Mouse (Mus musculus): ENCODE measurements around the gene Olfr836. TPM values are rescaled to one million over a fixed set of nuclear protein-coding genes. Genes with fewer than 3 reads are reported as not detected.
A peak's percentile ranks its signal among the peaks of the same experiment; 100 is the strongest.
"Not testable (repeated sequence)": the region's sequence is repeated elsewhere in the genome, so short reads cannot be mapped to it uniquely, and the experiment has no call there.

Gene Olfr836
- polyA plus RNA-seq (2015; fragmentation: Nextera tagmentation; extraction: Ambion mirVana) = not detected in 2 replicates

DNA sequence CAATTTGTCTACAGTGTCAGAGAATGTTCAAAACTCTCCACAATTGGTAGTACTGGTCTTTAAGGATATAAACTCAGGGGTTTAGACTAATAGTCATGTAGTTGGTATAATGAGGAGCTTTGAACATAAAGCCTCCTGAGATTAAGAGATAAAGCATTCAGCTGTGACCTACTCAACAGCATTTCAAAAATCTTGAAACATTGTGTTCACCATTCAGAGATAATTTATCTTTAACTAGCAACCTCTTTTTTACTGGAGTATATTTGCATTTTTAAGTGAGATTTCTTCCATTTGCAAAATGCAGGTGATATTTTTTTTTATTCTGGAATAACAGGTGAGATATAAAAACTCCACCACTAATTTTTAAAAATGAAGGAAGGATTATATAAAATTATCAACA lies at the start of gene Olfr836:
TSS of gene Olfr836 (plus strand) at position 301 of the 400 bp plus-strand sequence.
- no peak for ATAC-seq
- no peak for TF ChIP-seq CTCF (IDR thresholded peaks at IDR 0.05; ENCODE audit: low read depth)
- H3K4me2 ChIP-seq (replicated peaks; ENCODE audit: low read depth) = no peak within 1 kb of the TSS
- H3K4me1 ChIP-seq (replicated peaks; ENCODE audit: control insufficient read depth, insufficient read depth, low read length) = no peaks in the 10 kb centered on the region
- H3K9ac ChIP-seq (ENCODE audit: low read depth, low read length) = no peak within 1 kb of the TSS
- no peak within 1 kb of the TSS for H3K27ac ChIP-seq (ENCODE audit: low read depth, low read length)
- no peaks in the 10 kb centered on the region for H3K36me3 ChIP-seq (ENCODE audit: control insufficient read depth, insufficient read depth)
- H3K4me3 ChIP-seq (ENCODE audit: low read depth, low read length) = no peak within 1 kb of the TSS
- H3K27me3 ChIP-seq (replicated peaks; ENCODE audit: control insufficient read depth, insufficient read depth, low read length) = no peaks in the 10 kb centered on the region
- H3K9me3 ChIP-seq (ENCODE audit: control insufficient read depth) = no peaks in the 10 kb centered on the region

DNA sequence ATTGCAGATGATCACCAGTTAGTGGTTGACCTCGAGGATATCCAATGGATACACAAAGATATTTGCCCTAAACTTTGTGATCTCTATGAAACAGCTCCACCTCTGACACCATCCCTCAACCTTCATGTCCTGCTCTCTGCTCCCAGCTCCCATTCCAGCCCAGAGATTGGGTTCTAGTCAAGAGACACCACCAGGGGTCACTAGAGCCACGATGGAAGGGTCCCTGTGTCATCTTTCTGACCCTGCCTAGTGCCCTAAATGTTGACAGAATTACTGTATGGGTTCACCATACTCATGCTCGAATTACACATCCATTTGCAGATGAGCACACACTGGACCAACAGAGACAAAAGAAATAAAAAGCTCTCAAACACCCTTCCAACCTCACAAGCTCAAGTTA lies 35.2 kb upstream of the Olfr836 start:
- no peak for TF ChIP-seq CTCF (IDR thresholded peaks at IDR 0.05; ENCODE audit: low read depth)
- H3K9me3 ChIP-seq (ENCODE audit: control insufficient read depth) = no peaks in the 10 kb centered on the region
- no peaks in the 10 kb centered on the region for H3K27me3 ChIP-seq (replicated peaks; ENCODE audit: control insufficient read depth, insufficient read depth, low read length)
- no peaks in the 10 kb centered on the region for H3K36me3 ChIP-seq (ENCODE audit: control insufficient read depth, insufficient read depth)
- no peak for ATAC-seq
- no peak overlapping the region for H3K4me3 ChIP-seq (ENCODE audit: low read depth, low read length)
- 29% methylated on average over 3 of the region's 3 CpGs for WGBS
- no peak overlapping the region for H3K9ac ChIP-seq (ENCODE audit: low read depth, low read length)
- H3K27ac ChIP-seq (ENCODE audit: low read depth, low read length) = no peak overlapping the region
- H3K4me2 ChIP-seq (replicated peaks; ENCODE audit: low read depth) = no peak overlapping the region
- no peaks in the 10 kb centered on the region for H3K4me1 ChIP-seq (replicated peaks; ENCODE audit: control insufficient read depth, insufficient read depth, low read length)

DNA sequence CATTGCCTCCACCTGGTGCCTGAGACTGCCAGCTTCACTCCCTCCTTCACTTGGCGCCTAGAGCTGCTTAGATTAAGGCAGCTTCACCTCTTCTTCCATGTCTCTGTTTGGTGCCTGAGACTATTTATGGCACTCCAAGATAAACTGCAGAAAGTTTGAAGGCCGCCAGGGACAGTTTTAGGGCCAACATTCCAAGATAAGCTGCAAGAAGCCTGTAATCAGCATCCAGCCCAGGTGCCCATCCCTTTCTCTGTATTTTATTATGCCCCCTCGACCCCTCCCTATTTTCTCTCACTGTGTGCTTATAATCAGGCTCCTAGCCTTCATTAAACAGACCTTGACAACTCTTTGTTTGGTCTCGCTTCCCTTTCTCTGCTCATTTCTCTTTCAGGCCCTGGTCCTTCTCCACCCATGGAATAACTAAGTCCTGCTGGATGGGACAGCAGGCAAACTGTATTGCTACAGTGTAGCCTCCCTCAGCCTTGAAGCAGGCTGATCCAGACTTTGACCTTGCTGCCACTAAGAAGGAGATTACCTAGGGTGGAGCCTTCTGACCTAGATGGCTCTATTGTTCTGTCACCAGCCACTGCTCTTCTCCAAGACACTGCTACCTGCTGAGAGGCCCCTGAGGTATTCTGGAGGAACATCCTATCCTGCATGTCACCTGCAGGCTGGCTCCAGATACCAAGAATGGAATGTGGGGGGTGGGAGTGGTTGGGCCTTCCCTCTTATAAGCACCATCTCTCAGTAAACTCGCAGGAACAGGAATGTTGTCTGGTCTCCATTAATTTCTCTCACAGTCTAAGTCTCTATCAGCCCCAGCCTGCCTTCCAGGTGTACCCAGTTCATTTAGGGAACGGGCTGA lies 27.1 kb upstream of the Olfr836 start:
- not testable (repeated sequence) for H3K4me3 ChIP-seq (ENCODE audit: low read depth, low read length); H3K4me1 ChIP-seq (replicated peaks; ENCODE audit: control insufficient read depth, insufficient read depth, low read length); H3K27ac ChIP-seq (ENCODE audit: low read depth, low read length); H3K4me2 ChIP-seq (replicated peaks; ENCODE audit: low read depth); H3K27me3 ChIP-seq (replicated peaks; ENCODE audit: control insufficient read depth, insufficient read depth, low read length); H3K9me3 ChIP-seq (ENCODE audit: control insufficient read depth); H3K36me3 ChIP-seq (ENCODE audit: control insufficient read depth, insufficient read depth); H3K9ac ChIP-seq (ENCODE audit: low read depth, low read length)
- 20% methylated on average over 6 of the region's 6 CpGs for WGBS
- ATAC-seq = peak; percentile 69; the same call in 1 of the 2 replicates

DNA sequence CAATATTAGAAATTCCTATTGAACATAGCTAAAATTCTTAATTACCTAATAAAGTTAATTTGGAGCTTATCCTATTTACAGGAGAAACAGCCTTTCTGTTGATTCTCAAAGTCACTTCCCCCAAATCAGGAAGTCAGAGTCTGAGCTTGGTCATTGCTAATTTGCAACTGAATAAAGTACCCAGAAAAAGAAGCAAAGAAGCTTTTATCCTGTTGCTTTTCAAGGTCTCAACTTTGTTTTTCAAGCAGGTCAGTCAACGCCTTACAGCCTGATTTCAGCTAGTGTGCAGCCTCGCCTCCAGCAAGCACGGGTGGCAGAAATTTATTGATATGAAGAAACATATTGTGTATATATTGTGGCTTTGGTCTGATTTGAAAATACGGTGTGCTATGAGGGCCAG lies 22.9 kb upstream of the Olfr836 start:
- no peak overlapping the region for H3K4me2 ChIP-seq (replicated peaks; ENCODE audit: low read depth)
- no peaks in the 10 kb centered on the region for H3K9me3 ChIP-seq (ENCODE audit: control insufficient read depth)
- no peak for TF ChIP-seq CTCF (IDR thresholded peaks at IDR 0.05; ENCODE audit: low read depth)
- no peak overlapping the region for H3K4me3 ChIP-seq (ENCODE audit: low read depth, low read length)
- H3K4me1 ChIP-seq (replicated peaks; ENCODE audit: control insufficient read depth, insufficient read depth, low read length) = no peaks in the 10 kb centered on the region
- no peak overlapping the region for H3K27ac ChIP-seq (ENCODE audit: low read depth, low read length)
- no peaks in the 10 kb centered on the region for H3K36me3 ChIP-seq (ENCODE audit: control insufficient read depth, insufficient read depth)
- H3K9ac ChIP-seq (ENCODE audit: low read depth, low read length) = no peak overlapping the region
- ATAC-seq = no peak
- WGBS = 90% methylated on average over 4 of the region's 4 CpGs
- no peaks in the 10 kb centered on the region for H3K27me3 ChIP-seq (replicated peaks; ENCODE audit: control insufficient read depth, insufficient read depth, low read length)

DNA sequence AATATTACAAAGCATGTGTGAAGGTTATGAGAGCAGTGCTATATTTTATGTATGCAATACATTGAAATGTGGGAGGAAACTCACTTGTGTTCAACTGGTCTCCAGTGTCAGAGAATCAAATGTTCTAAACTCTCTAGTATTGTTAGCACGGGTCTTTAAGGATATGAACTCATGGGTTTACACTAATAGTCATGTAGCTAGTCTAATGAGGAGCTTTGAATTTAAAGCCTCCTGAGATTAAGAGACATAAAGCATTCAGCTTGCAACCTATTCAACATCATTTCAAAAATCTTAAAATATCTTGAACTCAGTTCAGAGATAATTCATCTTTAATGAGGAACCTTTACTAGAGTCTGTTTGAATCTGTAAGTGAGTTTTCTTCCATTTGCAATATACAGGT lies 15.8 kb downstream of the Olfr836 start, which contains the start of gene Olfr837:
TSS of gene Olfr837 (plus strand) at position 301 of the 400 bp plus-strand sequence.
- no peak within 1 kb of the TSS for H3K4me2 ChIP-seq (replicated peaks; ENCODE audit: low read depth)
- no peaks in the 10 kb centered on the region for H3K36me3 ChIP-seq (ENCODE audit: control insufficient read depth, insufficient read depth)
- 83% methylated on average over 1 of the region's 1 CpGs for WGBS
- no peaks in the 10 kb centered on the region for H3K9me3 ChIP-seq (ENCODE audit: control insufficient read depth)
- TF ChIP-seq CTCF (IDR thresholded peaks at IDR 0.05; ENCODE audit: low read depth) = no peak
- no peak within 1 kb of the TSS for H3K9ac ChIP-seq (ENCODE audit: low read depth, low read length)
- no peak for ATAC-seq
- H3K4me3 ChIP-seq (ENCODE audit: low read depth, low read length) = no peak within 1 kb of the TSS
- no peaks in the 10 kb centered on the region for H3K27me3 ChIP-seq (replicated peaks; ENCODE audit: control insufficient read depth, insufficient read depth, low read length)
- no peaks in the 10 kb centered on the region for H3K4me1 ChIP-seq (replicated peaks; ENCODE audit: control insufficient read depth, insufficient read depth, low read length)
- no peak within 1 kb of the TSS for H3K27ac ChIP-seq (ENCODE audit: low read depth, low read length)

Other genes starting within 250 kb of the Olfr836 start
- gene Olfr830, start 245.7 kb upstream of the Olfr836 start, polyA plus RNA-seq (2015; fragmentation: Nextera tagmentation; extraction: Ambion mirVana) = not detected in 2 replicates
- not detected in 2 replicates for gene Olfr832, start 183.3 kb upstream of the Olfr836 start, polyA plus RNA-seq (2015; fragmentation: Nextera tagmentation; extraction: Ambion mirVana)
- not detected in 2 replicates for gene Olfr834, start 132.4 kb upstream of the Olfr836 start, polyA plus RNA-seq (2015; fragmentation: Nextera tagmentation; extraction: Ambion mirVana)
- not detected in 2 replicates for gene Olfr835, start 87.6 kb upstream of the Olfr836 start, polyA plus RNA-seq (2015; fragmentation: Nextera tagmentation; extraction: Ambion mirVana)
- not detected in 2 replicates for gene Olfr837, start 15.9 kb downstream of the Olfr836 start, polyA plus RNA-seq (2015; fragmentation: Nextera tagmentation; extraction: Ambion mirVana)
- not detected in 2 replicates for gene Olfr839-ps1, start 56.9 kb downstream of the Olfr836 start, polyA plus RNA-seq (2015; fragmentation: Nextera tagmentation; extraction: Ambion mirVana)
- gene Olfr843, start 131.6 kb downstream of the Olfr836 start, polyA plus RNA-seq (2015; fragmentation: Nextera tagmentation; extraction: Ambion mirVana) = not detected in 2 replicates
- gene Olfr844, start 196.0 kb downstream of the Olfr836 start, polyA plus RNA-seq (2015; fragmentation: Nextera tagmentation; extraction: Ambion mirVana) = not detected in 2 replicates
- not detected in 2 replicates for gene Olfr845, start 216.1 kb downstream of the Olfr836 start, polyA plus RNA-seq (2015; fragmentation: Nextera tagmentation; extraction: Ambion mirVana)
- not detected in 2 replicates for gene Olfr846, start 243.6 kb downstream of the Olfr836 start, polyA plus RNA-seq (2015; fragmentation: Nextera tagmentation; extraction: Ambion mirVana)

Data from intestine, postnatal 0 days (tissue).